Mouse (Mus musculus): ENCODE results near the gene Lpin1. TPM values are rescaled to one million over a fixed set of nuclear protein-coding genes. Genes with fewer than 3 reads are reported as not detected.

The Lpin1 gene
- polyA plus RNA-seq, 1 experiment from 2014 or later, result 12.6 TPM

GRCm38 (mm10) chr12:16552108-16552771 is 58.5 kb downstream of the Lpin1 start:
- no peak overlapping the region for H3K9ac ChIP-seq (ENCODE audit: low read depth, low read length)
- H3K4me1 ChIP-seq (ENCODE audit: control insufficient read depth, low read depth, low read length), result no peaks in the 10 kb centered on the region
- H3K9me3 ChIP-seq (replicated peaks; ENCODE audit: control insufficient read depth, low read length), result no peaks in the 10 kb centered on the region
- ATAC-seq (ENCODE audit: low read depth), result no peak
- 83% methylated on average over 13 of the region's 13 CpGs for WGBS (ENCODE audit: insufficient replicate concordance)
- H3K4me3 ChIP-seq (ENCODE audit: low read depth, low read length), result no peak overlapping the region
- peaks cover 19% of the 10 kb centered on the region for H3K36me3 ChIP-seq (ENCODE audit: control insufficient read depth, insufficient read depth)
- no peak overlapping the region for H3K27ac ChIP-seq (ENCODE audit: low read length)
- H3K27me3 ChIP-seq (ENCODE audit: control insufficient read depth, insufficient read depth, low read depth, low read length), result no peaks in the 10 kb centered on the region
- H3K4me2 ChIP-seq (ENCODE audit: low read depth, low read length), result no peak overlapping the region

GRCm38 (mm10) chr12:16550983-16551454 is 59.7 kb downstream of the Lpin1 start:
- H3K9ac ChIP-seq (ENCODE audit: low read depth, low read length), result no peak overlapping the region
- no peak overlapping the region for H3K27ac ChIP-seq (ENCODE audit: low read length)
- ATAC-seq (ENCODE audit: low read depth), result no peak
- H3K36me3 ChIP-seq (ENCODE audit: control insufficient read depth, insufficient read depth), result peaks cover 21% of the 10 kb centered on the region
- no peak overlapping the region for H3K4me2 ChIP-seq (ENCODE audit: low read depth, low read length)
- H3K9me3 ChIP-seq (replicated peaks; ENCODE audit: control insufficient read depth, low read length), result no peaks in the 10 kb centered on the region
- H3K27me3 ChIP-seq (ENCODE audit: control insufficient read depth, insufficient read depth, low read depth, low read length), result no peaks in the 10 kb centered on the region
- no peaks in the 10 kb centered on the region for H3K4me1 ChIP-seq (ENCODE audit: control insufficient read depth, low read depth, low read length)
- 76% methylated on average over 12 of the region's 12 CpGs for WGBS (ENCODE audit: insufficient replicate concordance)
- H3K4me3 ChIP-seq (ENCODE audit: low read depth, low read length), result no peak overlapping the region

GRCm38 (mm10) chr12:16548824-16549375 is 61.9 kb downstream of the Lpin1 start:
- Histone ChIP-seq H3K4me3 (ENCODE audit: low read depth, low read length) (no peak overlapping the region), H3K27me3 (ENCODE audit: control insufficient read depth, insufficient read depth, low read depth, low read length) (no peaks in the 10 kb centered on the region), H3K9ac (ENCODE audit: low read depth, low read length) (no peak overlapping the region), H3K9me3 (replicated peaks; ENCODE audit: control insufficient read depth, low read length) (no peaks in the 10 kb centered on the region), H3K36me3 (ENCODE audit: control insufficient read depth, insufficient read depth) (peaks cover 21% of the 10 kb centered on the region), H3K4me1 (ENCODE audit: control insufficient read depth, low read depth, low read length) (no peaks in the 10 kb centered on the region), H3K4me2 (ENCODE audit: low read depth, low read length) (no peak overlapping the region), H3K27ac (ENCODE audit: low read length) (no peak overlapping the region)
- ATAC-seq (ENCODE audit: low read depth), result no peak
- 79% methylated on average over 12 of the region's 12 CpGs for WGBS (ENCODE audit: insufficient replicate concordance)

GRCm38 (mm10) chr12:16541606-16542005 is 69.2 kb downstream of the Lpin1 start:
- Histone ChIP-seq H3K4me2 (ENCODE audit: low read depth, low read length) (no peak overlapping the region), H3K9me3 (replicated peaks; ENCODE audit: control insufficient read depth, low read length) (no peaks in the 10 kb centered on the region), H3K27me3 (ENCODE audit: control insufficient read depth, insufficient read depth, low read depth, low read length) (no peaks in the 10 kb centered on the region), H3K27ac (ENCODE audit: low read length) (no peak overlapping the region), H3K4me3 (ENCODE audit: low read depth, low read length) (no peak overlapping the region), H3K4me1 (ENCODE audit: control insufficient read depth, low read depth, low read length) (no peaks in the 10 kb centered on the region), H3K36me3 (ENCODE audit: control insufficient read depth, insufficient read depth) (peaks cover 22% of the 10 kb centered on the region), H3K9ac (ENCODE audit: low read depth, low read length) (no peak overlapping the region)
- 84% methylated on average over 5 of the region's 5 CpGs for WGBS (ENCODE audit: insufficient replicate concordance)
- ATAC-seq (ENCODE audit: low read depth), result no peak

- Histone ChIP-seq H3K27ac (ENCODE audit: low read length) (no peak overlapping the region), H3K4me3 (ENCODE audit: low read depth, low read length) (no peak overlapping the region), H3K36me3 (ENCODE audit: control insufficient read depth, insufficient read depth) (peaks cover 22% of the 10 kb centered on the region), H3K9ac (ENCODE audit: low read depth, low read length) (no peak overlapping the region), H3K4me2 (ENCODE audit: low read depth, low read length) (no peak overlapping the region), H3K4me1 (ENCODE audit: control insufficient read depth, low read depth, low read length) (no peaks in the 10 kb centered on the region), H3K9me3 (replicated peaks; ENCODE audit: control insufficient read depth, low read length) (no peaks in the 10 kb centered on the region), H3K27me3 (ENCODE audit: control insufficient read depth, insufficient read depth, low read depth, low read length) (no peaks in the 10 kb centered on the region)
- ATAC-seq (ENCODE audit: low read depth), result no peak
- WGBS (ENCODE audit: insufficient replicate concordance), result 87% methylated on average over 8 of the region's 8 CpGs
Measured at GRCm38 (mm10) chr12:16540712-16541111, 70.1 kb downstream of the Lpin1 start.

- H3K4me3 ChIP-seq (ENCODE audit: low read depth, low read length), result no peak overlapping the region
- 60% methylated on average over 5 of the region's 5 CpGs for WGBS (ENCODE audit: insufficient replicate concordance)
- H3K4me1 ChIP-seq (ENCODE audit: control insufficient read depth, low read depth, low read length), result no peaks in the 10 kb centered on the region
- H3K27ac ChIP-seq (ENCODE audit: low read length), result no peak overlapping the region
- H3K9me3 ChIP-seq (replicated peaks; ENCODE audit: control insufficient read depth, low read length), result no peaks in the 10 kb centered on the region
- no peaks in the 10 kb centered on the region for H3K27me3 ChIP-seq (ENCODE audit: control insufficient read depth, insufficient read depth, low read depth, low read length)
- no peak overlapping the region for H3K4me2 ChIP-seq (ENCODE audit: low read depth, low read length)
- peaks cover 22% of the 10 kb centered on the region for H3K36me3 ChIP-seq (ENCODE audit: control insufficient read depth, insufficient read depth)
- ATAC-seq (ENCODE audit: low read depth), result no peak
- no peak overlapping the region for H3K9ac ChIP-seq (ENCODE audit: low read depth, low read length)
Measured at GRCm38 (mm10) chr12:16539965-16540661, 70.7 kb downstream of the Lpin1 start.

GRCm38 (mm10) chr12:16533331-16533828 is 77.4 kb downstream of the Lpin1 start:
- no peak overlapping the region for H3K4me3 ChIP-seq (ENCODE audit: low read depth, low read length)
- H3K4me1 ChIP-seq (ENCODE audit: control insufficient read depth, low read depth, low read length), result no peaks in the 10 kb centered on the region
- no peak overlapping the region for H3K9ac ChIP-seq (ENCODE audit: low read depth, low read length)
- WGBS (ENCODE audit: insufficient replicate concordance), result 21% methylated on average over 4 of the region's 4 CpGs
- H3K36me3 ChIP-seq (ENCODE audit: control insufficient read depth, insufficient read depth), result peaks cover 6% of the 10 kb centered on the region
- no peak for ATAC-seq (ENCODE audit: low read depth)
- H3K4me2 ChIP-seq (ENCODE audit: low read depth, low read length), result no peak overlapping the region
- H3K27me3 ChIP-seq (ENCODE audit: control insufficient read depth, insufficient read depth, low read depth, low read length), result no peaks in the 10 kb centered on the region
- H3K9me3 ChIP-seq (replicated peaks; ENCODE audit: control insufficient read depth, low read length), result no peaks in the 10 kb centered on the region
- no peak overlapping the region for H3K27ac ChIP-seq (ENCODE audit: low read length)

- Histone ChIP-seq H3K27ac (ENCODE audit: low read length) (no peak overlapping the region), H3K4me1 (ENCODE audit: control insufficient read depth, low read depth, low read length) (no peaks in the 10 kb centered on the region), H3K4me2 (ENCODE audit: low read depth, low read length) (no peak overlapping the region), H3K9ac (ENCODE audit: low read depth, low read length) (no peak overlapping the region), H3K36me3 (ENCODE audit: control insufficient read depth, insufficient read depth) (peaks cover under 1% of the 10 kb centered on the region; the same call in 1 of the 2 replicates), H3K4me3 (ENCODE audit: low read depth, low read length) (no peak overlapping the region), H3K9me3 (replicated peaks; ENCODE audit: control insufficient read depth, low read length) (no peaks in the 10 kb centered on the region), H3K27me3 (ENCODE audit: control insufficient read depth, insufficient read depth, low read depth, low read length) (no peaks in the 10 kb centered on the region)
- no peak for ATAC-seq (ENCODE audit: low read depth)
- whole genome bisulfite sequencing (ENCODE audit: insufficient replicate concordance), result 27% methylated on average over 7 of the region's 7 CpGs
Measured at GRCm38 (mm10) chr12:16532860-16533230, 77.9 kb downstream of the Lpin1 start.

All from liver, embryonic 16.5 days (tissue).